Mouse (Mus musculus): ENCODE results near the gene Ankmy1. TPM values are rescaled to one million over a fixed set of nuclear protein-coding genes. Genes with fewer than 3 reads are reported as not detected.

The Ankmy1 gene
- polyA plus RNA-seq, 1 experiment from 2014 or later = 0.52 TPM

DNA sequence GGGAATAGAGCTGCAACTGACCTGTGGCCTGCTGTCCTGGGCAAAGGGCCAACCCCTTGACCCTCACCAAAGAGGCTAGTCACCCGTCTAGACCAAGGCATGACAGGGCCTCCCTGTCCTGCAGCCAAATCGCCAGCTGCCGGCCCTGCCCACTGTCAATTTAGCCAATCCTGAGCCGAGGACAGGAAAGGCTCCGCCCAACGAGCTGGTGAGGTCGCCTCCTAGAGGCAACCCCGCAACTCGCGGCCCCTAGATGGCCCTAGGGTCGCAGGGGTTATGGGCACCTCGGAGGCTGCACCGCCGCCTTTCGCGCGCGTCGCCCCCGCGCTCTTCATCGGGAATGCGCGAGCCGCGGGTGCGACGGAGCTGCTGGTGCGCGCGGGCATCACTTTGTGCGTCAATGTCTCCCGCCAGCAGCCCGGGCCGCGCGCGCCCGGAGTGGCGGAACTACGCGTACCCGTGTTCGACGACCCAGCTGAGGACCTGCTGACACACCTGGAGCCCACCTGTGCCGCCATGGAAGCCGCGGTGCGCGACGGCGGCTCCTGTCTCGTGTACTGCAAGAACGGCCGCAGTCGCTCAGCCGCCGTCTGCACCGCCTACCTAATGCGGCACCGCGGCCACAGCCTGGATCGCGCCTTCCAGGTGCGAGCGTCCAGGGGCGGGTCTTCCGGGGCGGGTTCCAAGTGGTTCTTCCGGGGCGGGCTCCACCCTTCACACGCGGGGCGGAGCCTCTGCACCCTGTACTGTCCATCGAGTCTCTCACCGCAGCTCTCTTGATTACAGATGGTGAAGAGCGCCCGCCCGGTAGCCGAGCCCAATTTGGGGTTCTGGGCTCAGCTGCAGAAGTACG lies 4.3 kb upstream of the Ankmy1 start, which contains the start of gene Dusp28:
Gene Dusp28, plus strand, starts transcription at position 203 of the 853 bp plus-strand sequence.
- under 1% methylated on average over 81 of the region's 81 CpGs for WGBS
- Histone ChIP-seq H3K36me3 (ENCODE audit: insufficient read depth, low read length) (no peaks in the 10 kb centered on the region), H3K4me1 (ENCODE audit: insufficient read depth, low read length) (peaks cover 34% of the 10 kb centered on the region), H3K9me3 (ENCODE audit: low read length) (no peaks in the 10 kb centered on the region), H3K27ac (ENCODE audit: low read length) (peak within 1 kb of the TSS; percentile 94), H3K4me3 (ENCODE audit: low read length) (peak within 1 kb of the TSS; percentile 74), H3K4me2 (replicated peaks; ENCODE audit: low read depth, low read length) (peak within 1 kb of the TSS; percentile 80), H3K27me3 (ENCODE audit: insufficient read depth, low read length) (no peaks in the 10 kb centered on the region), H3K9ac (replicated peaks; ENCODE audit: low read length) (peak within 1 kb of the TSS; percentile 71)
- peak; percentile 92 for ATAC-seq (ENCODE audit: low FRiP score, low TSS enrichment)

DNA sequence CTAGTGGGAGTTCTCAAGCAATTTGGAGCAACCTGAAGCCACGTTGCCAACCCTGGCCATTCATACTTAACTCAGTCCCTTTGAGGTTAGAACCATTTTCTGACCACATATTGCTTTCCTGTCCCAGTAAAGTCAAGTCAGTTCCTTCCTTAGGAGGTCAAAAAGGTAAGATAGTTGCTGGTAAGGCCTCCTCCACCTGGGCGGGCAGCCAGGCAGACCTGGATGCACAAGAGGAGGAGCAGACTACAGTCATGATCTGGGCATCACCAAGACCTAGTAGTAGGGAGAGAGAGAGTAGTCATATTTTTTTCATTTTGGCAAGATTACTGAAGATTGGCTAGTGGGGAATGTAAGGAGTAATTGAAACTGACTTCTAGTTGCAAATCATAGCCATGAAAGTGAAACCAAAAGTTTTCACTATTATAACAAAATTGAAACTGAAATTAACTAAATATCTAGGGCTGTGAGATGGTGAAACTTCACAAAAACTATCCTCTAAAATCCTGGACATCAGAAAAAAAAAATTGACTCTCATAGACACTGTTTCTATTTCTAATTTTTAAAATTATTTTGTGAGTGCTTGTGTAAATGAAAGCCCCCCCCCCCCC lies 3.1 kb upstream of the Ankmy1 start:
- Histone ChIP-seq H3K27ac (ENCODE audit: low read length) (no peak overlapping the region), H3K36me3 (ENCODE audit: insufficient read depth, low read length) (no peaks in the 10 kb centered on the region), H3K4me2 (replicated peaks; ENCODE audit: low read depth, low read length) (no peak overlapping the region), H3K4me1 (ENCODE audit: insufficient read depth, low read length) (peaks cover 28% of the 10 kb centered on the region), H3K27me3 (ENCODE audit: insufficient read depth, low read length) (no peaks in the 10 kb centered on the region), H3K4me3 (ENCODE audit: low read length) (no peak overlapping the region), H3K9ac (replicated peaks; ENCODE audit: low read length) (no peak overlapping the region), H3K9me3 (ENCODE audit: low read length) (no peaks in the 10 kb centered on the region)
- WGBS = 90% methylated on average over 2 of the region's 2 CpGs
- ATAC-seq (ENCODE audit: low FRiP score, low TSS enrichment) = no peak

DNA sequence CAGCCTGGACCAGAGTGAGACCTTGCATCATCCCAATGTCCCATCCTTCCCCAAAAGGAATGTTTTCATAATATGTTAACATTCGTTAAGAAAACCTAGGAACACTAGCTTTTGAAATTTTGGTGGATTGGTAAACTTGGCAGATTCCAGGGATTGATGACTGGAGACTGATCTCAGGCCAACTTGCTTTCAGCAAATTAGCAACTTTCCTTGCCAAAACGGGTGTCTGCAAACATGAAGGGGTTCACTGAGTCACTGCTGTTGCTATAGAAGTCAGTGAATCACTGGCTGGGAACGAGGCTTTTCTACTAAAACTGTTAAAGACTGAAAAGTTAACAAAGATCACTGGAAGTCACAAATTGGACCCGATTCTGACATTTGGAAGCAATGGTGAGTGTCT lies 921 bp upstream of the Ankmy1 start:
- no peaks in the 10 kb centered on the region for H3K9me3 ChIP-seq (ENCODE audit: low read length)
- no peak overlapping the region for H3K27ac ChIP-seq (ENCODE audit: low read length)
- no peaks in the 10 kb centered on the region for H3K36me3 ChIP-seq (ENCODE audit: insufficient read depth, low read length)
- no peak overlapping the region for H3K4me3 ChIP-seq (ENCODE audit: low read length)
- H3K4me2 ChIP-seq (replicated peaks; ENCODE audit: low read depth, low read length) = no peak overlapping the region
- H3K4me1 ChIP-seq (ENCODE audit: insufficient read depth, low read length) = peaks cover 19% of the 10 kb centered on the region; the same call in 1 of the 2 replicates
- ATAC-seq (ENCODE audit: low FRiP score, low TSS enrichment) = no peak
- H3K27me3 ChIP-seq (ENCODE audit: insufficient read depth, low read length) = no peaks in the 10 kb centered on the region
- WGBS = 71% methylated on average over 4 of the region's 4 CpGs
- no peak overlapping the region for H3K9ac ChIP-seq (replicated peaks; ENCODE audit: low read length)

DNA sequence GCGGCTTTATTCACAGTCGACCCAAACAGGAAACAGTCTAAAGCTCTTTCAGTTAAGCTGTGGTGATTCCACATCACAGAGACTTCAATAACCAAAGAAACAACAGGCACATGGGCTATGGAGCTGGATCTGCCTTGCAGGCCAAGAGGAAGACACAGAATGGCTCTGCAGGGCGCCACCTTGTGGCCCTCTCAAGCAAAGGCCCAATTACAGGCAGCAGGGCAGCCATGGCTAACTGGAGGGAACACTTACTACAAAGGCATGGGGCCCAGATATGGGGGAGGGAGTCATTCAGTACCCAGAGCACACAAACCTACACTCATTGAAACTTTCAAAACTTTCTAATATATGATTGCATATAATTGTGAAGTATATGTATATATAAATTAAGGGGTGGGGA lies 7.6 kb downstream of the Ankmy1 start:
- 13% methylated on average over 3 of the region's 3 CpGs for WGBS
- ATAC-seq (ENCODE audit: low FRiP score, low TSS enrichment) = peak; percentile 90
- no peaks in the 10 kb centered on the region for H3K4me1 ChIP-seq (ENCODE audit: insufficient read depth, low read length)

DNA sequence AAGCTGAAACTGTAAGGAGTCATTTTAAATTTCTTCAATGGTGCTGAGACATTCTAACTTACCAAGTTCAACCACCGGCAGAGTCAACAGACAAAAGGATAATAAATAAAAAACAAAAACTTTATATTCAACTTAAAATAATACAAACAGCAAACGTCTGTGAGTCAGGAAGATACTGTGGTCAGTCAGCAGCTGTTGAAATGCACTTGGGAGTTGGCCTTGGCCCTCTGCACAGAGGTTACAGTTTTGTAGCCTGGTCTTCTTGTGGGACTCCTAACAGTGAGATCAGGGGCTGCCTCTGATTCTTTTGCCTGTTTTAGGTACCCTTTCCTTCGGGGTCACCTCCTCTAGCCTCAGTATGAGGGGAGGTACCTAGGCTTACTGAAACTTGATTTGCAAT lies 8.8 kb downstream of the Ankmy1 start:
- H3K27me3 ChIP-seq (ENCODE audit: insufficient read depth, low read length) = no peaks in the 10 kb centered on the region
- H3K9ac ChIP-seq (replicated peaks; ENCODE audit: low read length) = no peak overlapping the region
- no peaks in the 10 kb centered on the region for H3K36me3 ChIP-seq (ENCODE audit: insufficient read depth, low read length)
- H3K4me3 ChIP-seq (ENCODE audit: low read length) = no peak overlapping the region
- H3K4me2 ChIP-seq (replicated peaks; ENCODE audit: low read depth, low read length) = no peak overlapping the region
- 58% methylated on average over 3 of the region's 3 CpGs for whole genome bisulfite sequencing
- no peaks in the 10 kb centered on the region for H3K9me3 ChIP-seq (ENCODE audit: low read length)
- no peak for ATAC-seq (ENCODE audit: low FRiP score, low TSS enrichment)
- no peaks in the 10 kb centered on the region for H3K4me1 ChIP-seq (ENCODE audit: insufficient read depth, low read length)
- no peak overlapping the region for H3K27ac ChIP-seq (ENCODE audit: low read length)

More for the DNA sequence above, 7.6 kb downstream of the Ankmy1 start:
- Histone ChIP-seq H3K27ac (ENCODE audit: low read length) (no peak overlapping the region), H3K27me3 (ENCODE audit: insufficient read depth, low read length) (no peaks in the 10 kb centered on the region), H3K36me3 (ENCODE audit: insufficient read depth, low read length) (no peaks in the 10 kb centered on the region), H3K9me3 (ENCODE audit: low read length) (no peaks in the 10 kb centered on the region), H3K4me3 (ENCODE audit: low read length) (no peak overlapping the region), H3K4me2 (replicated peaks; ENCODE audit: low read depth, low read length) (no peak overlapping the region), H3K9ac (replicated peaks; ENCODE audit: low read length) (no peak overlapping the region)

DNA sequence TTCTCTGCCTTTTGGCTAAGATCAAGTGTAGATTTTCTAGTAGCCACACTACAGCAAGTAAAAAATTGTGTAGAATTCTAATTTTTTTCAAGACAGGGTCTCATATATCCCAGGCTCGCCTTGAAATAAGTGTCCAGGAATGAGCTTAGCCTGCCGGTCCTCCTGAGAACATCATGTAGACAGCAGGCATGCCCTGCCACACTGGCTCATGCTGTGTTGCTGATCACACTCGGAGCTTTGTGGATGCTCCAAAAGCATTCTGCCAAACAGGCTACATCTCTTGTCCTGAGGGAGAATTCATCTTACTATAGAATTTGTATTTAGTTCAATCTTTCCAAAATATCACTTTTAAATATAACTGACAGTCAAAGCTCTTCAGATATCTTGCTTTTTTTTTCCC lies 9.9 kb downstream of the Ankmy1 start:
- WGBS = 77% methylated on average over 3 of the region's 3 CpGs
- Histone ChIP-seq H3K27me3 (ENCODE audit: insufficient read depth, low read length) (no peaks in the 10 kb centered on the region), H3K4me3 (ENCODE audit: low read length) (no peak overlapping the region), H3K4me1 (ENCODE audit: insufficient read depth, low read length) (no peaks in the 10 kb centered on the region), H3K36me3 (ENCODE audit: insufficient read depth, low read length) (no peaks in the 10 kb centered on the region), H3K27ac (ENCODE audit: low read length) (no peak overlapping the region), H3K4me2 (replicated peaks; ENCODE audit: low read depth, low read length) (no peak overlapping the region), H3K9me3 (ENCODE audit: low read length) (no peaks in the 10 kb centered on the region), H3K9ac (replicated peaks; ENCODE audit: low read length) (no peak overlapping the region)
- ATAC-seq (ENCODE audit: low FRiP score, low TSS enrichment) = no peak

DNA sequence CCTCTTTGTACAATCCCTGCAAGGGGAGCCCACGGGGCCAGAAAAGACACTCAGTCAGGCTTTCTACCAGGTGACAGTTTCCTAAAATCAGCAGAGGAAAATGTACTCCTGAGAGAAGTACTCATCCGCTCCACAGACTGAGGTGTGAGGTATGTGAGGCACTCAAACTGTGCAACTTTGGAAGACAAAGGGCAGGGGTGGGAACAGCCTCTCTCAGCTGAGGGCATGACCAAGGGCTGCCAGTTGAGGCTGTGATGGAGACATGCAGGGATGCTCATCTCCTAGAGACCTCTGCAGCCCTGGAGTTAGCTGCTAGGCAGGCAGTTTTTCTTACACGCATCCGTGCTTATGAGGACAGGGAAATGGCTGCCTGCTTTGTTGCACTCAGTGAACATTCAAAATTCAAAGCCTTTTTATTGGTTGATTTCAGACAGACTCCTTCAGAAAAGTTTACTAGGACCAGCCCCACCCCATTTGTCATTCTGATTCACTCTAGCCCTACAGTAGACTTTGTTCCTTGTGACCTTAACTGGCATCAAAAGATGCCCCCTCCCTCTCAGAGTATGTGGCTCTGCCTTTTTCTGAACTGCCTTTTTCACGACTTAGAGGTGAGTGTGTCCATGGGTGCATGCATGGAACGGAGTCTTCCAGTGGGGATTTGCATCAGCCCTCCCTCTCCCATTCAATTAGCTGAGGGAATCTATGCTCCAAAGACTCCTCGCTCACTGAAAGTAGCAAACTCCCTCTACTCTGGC lies 13.6 kb downstream of the Ankmy1 start:
- no peak overlapping the region for H3K27ac ChIP-seq (ENCODE audit: low read length)
- no peaks in the 10 kb centered on the region for H3K36me3 ChIP-seq (ENCODE audit: insufficient read depth, low read length)
- no peaks in the 10 kb centered on the region for H3K27me3 ChIP-seq (ENCODE audit: insufficient read depth, low read length)
- no peak overlapping the region for H3K4me2 ChIP-seq (replicated peaks; ENCODE audit: low read depth, low read length)
- no peaks in the 10 kb centered on the region for H3K4me1 ChIP-seq (ENCODE audit: insufficient read depth, low read length)
- H3K9me3 ChIP-seq (ENCODE audit: low read length) = no peaks in the 10 kb centered on the region
- H3K9ac ChIP-seq (replicated peaks; ENCODE audit: low read length) = no peak overlapping the region
- no peak for ATAC-seq (ENCODE audit: low FRiP score, low TSS enrichment)
- 69% methylated on average over 7 of the region's 7 CpGs for WGBS
- H3K4me3 ChIP-seq (ENCODE audit: low read length) = no peak overlapping the region

DNA sequence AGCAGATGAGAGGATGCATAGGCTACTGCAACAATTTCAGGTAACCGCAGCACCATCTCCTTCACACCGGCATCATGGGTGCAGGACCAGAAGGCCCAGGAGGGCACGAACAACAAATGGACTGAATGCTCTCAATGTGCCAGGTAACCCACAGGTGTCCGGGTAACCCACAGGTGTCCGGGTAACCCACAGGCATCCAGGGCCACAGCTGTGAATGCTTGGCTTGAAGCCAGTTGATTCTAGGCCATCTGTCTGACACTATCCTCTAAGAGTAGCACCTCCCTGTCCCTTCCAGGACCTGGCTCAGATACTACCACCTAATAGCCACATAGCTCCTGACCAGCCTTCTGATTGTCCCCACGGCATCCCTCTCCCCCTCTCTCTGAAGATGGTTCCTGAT lies 20.7 kb downstream of the Ankmy1 start:
- H3K9me3 ChIP-seq (ENCODE audit: low read length) = no peaks in the 10 kb centered on the region
- no peaks in the 10 kb centered on the region for H3K36me3 ChIP-seq (ENCODE audit: insufficient read depth, low read length)
- peaks cover 14% of the 10 kb centered on the region for H3K4me1 ChIP-seq (ENCODE audit: insufficient read depth, low read length)
- no peak for ATAC-seq (ENCODE audit: low FRiP score, low TSS enrichment)
- no peak overlapping the region for H3K4me2 ChIP-seq (replicated peaks; ENCODE audit: low read depth, low read length)
- no peaks in the 10 kb centered on the region for H3K27me3 ChIP-seq (ENCODE audit: insufficient read depth, low read length)
- WGBS = 86% methylated on average over 6 of the region's 6 CpGs
- no peak overlapping the region for H3K9ac ChIP-seq (replicated peaks; ENCODE audit: low read length)
- no peak overlapping the region for H3K27ac ChIP-seq (ENCODE audit: low read length)
- H3K4me3 ChIP-seq (ENCODE audit: low read length) = no peak overlapping the region

DNA sequence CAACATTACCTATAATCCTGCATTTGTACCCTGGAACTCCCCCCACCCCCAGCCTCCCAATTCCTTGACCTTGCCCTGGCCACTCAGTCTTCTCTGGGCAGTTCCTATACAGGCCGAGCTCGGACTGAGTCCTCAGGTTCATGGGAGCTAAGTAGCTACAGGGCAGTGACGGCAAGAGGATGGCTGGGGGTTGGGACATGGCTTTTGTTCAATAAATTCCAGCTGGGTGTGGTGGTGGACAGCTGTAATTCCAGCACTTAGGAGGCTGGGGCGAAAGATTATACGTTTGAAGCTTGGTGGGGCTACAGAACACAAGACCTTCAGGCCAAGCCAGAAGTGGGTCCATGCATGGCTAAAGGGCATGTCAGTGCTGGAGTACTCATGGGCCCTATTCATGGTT lies 22.6 kb downstream of the Ankmy1 start:
- ATAC-seq (ENCODE audit: low FRiP score, low TSS enrichment) = no peak
- H3K36me3 ChIP-seq (ENCODE audit: insufficient read depth, low read length) = no peaks in the 10 kb centered on the region
- H3K4me3 ChIP-seq (ENCODE audit: low read length) = no peak overlapping the region
- H3K27ac ChIP-seq (ENCODE audit: low read length) = no peak overlapping the region
- no peaks in the 10 kb centered on the region for H3K27me3 ChIP-seq (ENCODE audit: insufficient read depth, low read length)
- H3K4me1 ChIP-seq (ENCODE audit: insufficient read depth, low read length) = peaks cover 25% of the 10 kb centered on the region
- WGBS = 65% methylated on average over 5 of the region's 5 CpGs
- H3K9me3 ChIP-seq (ENCODE audit: low read length) = no peaks in the 10 kb centered on the region
- no peak overlapping the region for H3K4me2 ChIP-seq (replicated peaks; ENCODE audit: low read depth, low read length)
- H3K9ac ChIP-seq (replicated peaks; ENCODE audit: low read length) = no peak overlapping the region
